Mouse (Mus musculus): Measurements from ENCODE around the gene Egfl8. TPM values are rescaled to one million over a fixed set of nuclear protein-coding genes. Genes with fewer than 3 reads are reported as not detected.

Egfl8 gene
- total RNA-seq, 2 experiments from 2014 or later, result 0.85 to 1.1 TPM

DNA sequence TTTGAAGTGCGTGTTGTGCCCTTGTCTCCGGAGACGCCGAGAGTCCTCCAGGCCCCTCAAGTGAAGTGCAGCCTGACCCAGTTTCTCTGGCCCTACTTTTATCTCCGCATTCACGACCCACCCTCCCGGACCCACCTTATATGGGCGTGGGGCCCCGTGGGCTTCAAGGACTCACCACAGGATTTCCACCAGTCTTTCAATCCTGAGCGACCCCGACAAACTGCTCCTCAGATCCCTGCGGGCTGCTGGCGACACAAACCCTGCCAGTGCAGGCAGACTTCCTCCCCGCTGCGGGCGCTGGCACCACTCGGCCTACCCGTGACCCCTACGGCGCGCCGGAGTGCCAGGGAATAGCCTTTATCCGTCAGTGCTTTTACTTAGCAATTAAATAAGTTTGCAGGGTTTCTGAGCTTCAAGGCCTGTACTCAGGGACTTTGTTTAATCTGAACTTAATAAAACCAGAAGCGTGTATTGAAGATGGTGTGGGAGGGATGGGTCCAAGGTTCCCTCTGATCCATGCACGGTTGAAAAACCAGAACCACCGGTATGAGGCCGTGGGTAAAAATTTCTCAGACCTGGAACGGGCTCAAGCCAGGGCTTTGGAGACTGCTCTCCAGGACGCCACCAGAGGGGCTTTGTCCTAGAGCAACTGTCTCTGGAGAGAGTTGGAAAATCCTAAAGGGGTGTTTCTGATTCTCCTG is 12.3 kb upstream of the Egfl8 start, which contains the start of gene Ppt2:
Gene Ppt2 (minus strand): TSS at position 568 of the 701 bp plus-strand sequence.
- peak; percentile 64 to 82 for DNase-seq

- peak; percentile 90 to 94 for DNase-seq
Measured at GRCm38 (mm10) chr17:34627093-34627942, 11.5 kb upstream of the Egfl8 start.

DNA sequence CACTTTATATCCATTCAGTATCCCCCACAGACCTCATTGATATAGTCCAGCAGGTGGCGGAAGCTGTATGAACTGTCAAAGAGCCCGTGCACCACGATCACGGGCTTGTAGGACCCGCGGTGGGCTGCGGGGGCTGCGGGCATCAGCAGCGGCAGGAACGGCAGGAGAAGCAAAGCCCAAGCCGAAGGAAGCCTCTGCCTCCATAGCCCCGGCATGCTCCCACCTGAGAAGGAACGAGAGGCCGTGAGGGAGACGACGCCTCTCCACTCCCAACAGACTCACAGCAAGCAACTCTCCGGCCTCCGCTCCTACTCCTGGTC is 11.0 kb upstream of the Egfl8 start:
- DNase-seq, result no peak

- no peak for DNase-seq
Measured at GRCm38 (mm10) chr17:34626062-34626772, 10.4 kb upstream of the Egfl8 start.

DNA sequence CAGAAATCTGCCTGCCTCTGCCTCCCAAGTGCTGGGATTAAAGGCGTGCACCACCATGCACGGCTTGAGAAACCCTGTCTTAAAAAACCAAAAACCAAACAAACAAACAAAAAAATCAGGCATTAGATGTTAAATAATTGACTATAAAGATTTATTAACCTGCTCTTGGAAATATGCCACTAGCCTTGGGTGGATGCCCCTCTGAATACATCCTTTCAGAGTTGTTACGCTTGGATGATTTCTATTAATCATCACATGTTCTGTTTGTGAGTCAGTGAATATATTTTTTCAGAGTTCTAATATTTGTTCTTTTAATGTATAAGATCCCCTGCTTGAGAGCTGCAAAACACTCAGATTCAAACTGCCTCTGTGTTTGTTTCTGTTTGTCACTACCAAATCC is 9.2 kb upstream of the Egfl8 start:
- DNase-seq, result no peak

DNA sequence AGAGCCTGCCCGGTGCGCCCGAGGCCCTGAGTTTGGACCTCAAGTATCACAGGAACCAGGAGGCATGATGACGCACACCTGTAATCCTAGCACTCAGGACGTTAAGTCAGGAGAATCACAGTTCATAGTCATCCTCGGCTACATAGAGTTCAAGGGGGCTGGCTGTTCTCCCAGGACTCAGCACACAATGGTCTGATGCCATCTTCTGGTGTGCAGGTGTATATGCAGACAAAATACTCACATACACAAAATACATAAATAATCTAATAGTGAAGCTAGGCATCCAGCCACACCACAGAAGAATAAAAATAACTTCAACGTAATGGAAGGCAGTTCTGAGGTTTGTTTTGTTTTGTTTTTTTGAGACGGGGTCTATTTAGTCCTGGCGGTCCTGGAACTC is 7.4 kb upstream of the Egfl8 start:
- DNase-seq, result no peak

DNA sequence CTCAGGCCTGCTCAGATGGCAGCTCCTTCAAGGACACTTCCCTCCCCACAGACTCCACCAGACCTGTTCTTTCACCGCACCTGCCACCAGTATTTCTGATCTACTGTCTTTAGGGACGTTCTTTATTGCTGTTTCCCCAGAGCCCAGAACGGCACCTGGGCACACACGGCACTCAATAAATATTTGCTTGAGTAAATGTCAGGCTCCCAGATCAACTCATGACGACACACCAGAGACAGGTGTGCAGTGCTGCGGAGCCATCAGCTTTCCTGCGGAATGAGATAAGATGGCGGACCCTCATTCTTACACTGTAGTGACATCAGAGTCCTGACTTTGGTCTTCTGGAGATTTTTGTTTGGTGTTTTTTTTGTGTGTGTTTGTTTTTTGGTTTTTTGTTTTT is 5.2 kb upstream of the Egfl8 start:
- DNase-seq, result no peak

- DNase-seq, result peak; percentile 71 to 89
Measured at GRCm38 (mm10) chr17:34618999-34619398, 3.2 kb upstream of the Egfl8 start.

DNA sequence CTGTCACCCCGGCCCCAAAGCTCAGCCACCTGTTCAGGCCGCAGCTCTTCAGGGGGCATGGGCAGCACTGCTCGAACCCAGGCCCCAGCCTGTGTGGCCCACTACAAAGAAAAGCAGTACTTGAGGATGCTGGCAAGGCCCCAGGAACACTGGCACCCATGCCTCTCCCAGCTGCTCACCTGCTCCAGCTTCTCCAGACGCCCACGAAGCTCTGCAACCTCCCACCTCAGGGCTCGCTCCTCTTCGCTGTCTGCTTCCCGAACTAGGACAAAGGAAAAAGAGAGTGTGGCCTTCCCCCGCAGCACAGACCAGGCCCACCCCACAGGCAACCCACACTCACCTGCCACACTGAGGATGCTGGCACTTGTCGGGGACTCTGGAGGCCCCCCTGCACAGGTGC is 1.9 kb downstream of the Egfl8 start:
- DNase-seq, result no peak

DNA sequence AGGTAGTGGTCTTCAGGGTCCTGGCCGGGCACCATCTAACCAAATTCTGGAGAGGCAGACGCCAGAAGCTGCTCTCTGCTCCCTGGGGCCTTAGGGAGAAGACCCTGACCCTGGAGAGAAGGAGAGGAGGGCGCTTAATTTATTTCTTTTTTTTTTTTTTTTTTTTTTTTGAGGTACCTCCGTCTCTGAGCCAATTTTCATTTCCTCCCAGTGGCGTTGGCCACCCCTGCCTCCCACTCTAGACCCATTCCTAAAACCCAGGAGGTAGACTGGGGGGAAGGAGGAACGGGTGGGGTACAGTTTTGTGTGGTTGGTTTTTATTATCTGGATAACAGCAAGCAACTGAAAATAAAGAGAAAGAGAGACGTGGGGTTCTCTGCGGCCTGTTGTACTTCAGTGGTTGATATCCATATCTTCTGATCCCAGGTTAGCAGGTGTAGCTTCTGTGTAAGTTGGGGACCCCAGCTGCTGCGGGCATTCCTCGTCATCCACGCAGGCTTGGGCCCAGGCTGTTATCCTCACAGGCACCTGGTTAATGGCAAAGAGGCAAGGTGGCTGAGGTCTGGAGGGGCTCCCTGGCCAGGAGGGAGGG is 2.6 kb downstream of the Egfl8 start:
- DNase-seq, result no peak

DNA sequence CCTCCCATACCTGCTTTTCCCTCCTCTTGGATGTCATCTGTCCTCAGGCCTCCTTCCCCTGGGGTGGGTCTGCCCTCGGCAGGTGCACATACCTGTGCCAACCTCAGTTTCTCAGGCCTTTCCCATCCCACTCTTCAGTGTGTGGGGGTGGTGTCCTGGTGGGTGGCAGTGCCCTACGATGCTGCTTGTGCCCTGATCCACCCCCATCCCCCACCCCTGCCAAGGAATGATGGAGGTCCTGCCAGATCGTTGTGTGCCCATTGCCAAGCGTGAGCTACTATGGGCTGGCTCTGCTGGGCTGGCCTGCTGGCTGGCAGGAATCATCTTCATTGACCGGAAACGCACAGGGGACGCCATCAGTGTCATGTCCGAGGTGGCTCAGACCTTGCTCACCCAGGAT is 4.7 kb downstream of the Egfl8 start:
- DNase-seq, result no peak

- no peak for DNase-seq
Measured at GRCm38 (mm10) chr17:34607997-34608396, 7.8 kb downstream of the Egfl8 start.

DNA sequence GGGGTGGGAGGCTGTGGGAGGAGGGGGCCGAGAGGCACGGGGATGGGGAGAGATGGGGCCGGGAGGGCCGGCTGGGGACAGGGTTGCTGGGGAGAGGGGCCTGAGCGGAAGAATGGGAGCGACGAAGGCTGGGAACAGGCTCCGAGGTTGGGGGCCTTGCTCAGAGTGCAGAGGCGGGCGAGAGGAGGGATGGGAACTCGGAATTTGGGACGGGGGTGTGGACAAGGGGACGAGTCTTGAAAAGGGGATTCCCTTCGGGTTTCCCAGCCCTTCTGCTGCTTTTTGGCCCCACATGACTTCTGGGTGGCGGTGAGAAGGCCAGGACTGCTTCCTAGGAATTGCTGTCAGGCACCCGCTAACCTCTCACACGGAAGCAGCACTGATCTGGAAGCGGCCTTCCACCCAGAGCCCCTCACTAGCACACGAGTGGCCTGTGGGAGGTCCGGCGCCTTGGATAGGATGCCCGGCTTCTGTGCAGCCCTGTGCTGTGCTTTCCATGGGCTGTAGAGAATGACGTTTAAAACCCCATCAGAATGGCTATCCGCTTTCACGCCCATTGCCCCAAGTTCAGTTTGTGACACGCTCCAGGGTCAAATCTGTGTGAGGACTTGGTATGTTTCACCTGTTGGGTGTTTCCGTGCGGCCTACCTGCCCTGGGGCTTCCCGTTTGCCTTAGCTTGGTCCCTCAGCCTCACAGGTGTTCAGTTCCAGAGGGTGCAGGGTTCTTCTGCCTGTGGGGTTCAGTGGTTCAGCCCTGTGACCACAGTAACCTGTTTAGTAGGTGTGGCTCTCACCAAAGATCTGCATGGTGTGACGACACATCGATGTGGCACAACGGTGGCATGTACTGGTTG is 9.4 kb downstream of the Egfl8 start:
- DNase-seq, result no peak

GRCm38 (mm10) chr17:34605609-34606008 is 10.2 kb downstream of the Egfl8 start:
- peak; percentile 97 to 98 for DNase-seq

DNA sequence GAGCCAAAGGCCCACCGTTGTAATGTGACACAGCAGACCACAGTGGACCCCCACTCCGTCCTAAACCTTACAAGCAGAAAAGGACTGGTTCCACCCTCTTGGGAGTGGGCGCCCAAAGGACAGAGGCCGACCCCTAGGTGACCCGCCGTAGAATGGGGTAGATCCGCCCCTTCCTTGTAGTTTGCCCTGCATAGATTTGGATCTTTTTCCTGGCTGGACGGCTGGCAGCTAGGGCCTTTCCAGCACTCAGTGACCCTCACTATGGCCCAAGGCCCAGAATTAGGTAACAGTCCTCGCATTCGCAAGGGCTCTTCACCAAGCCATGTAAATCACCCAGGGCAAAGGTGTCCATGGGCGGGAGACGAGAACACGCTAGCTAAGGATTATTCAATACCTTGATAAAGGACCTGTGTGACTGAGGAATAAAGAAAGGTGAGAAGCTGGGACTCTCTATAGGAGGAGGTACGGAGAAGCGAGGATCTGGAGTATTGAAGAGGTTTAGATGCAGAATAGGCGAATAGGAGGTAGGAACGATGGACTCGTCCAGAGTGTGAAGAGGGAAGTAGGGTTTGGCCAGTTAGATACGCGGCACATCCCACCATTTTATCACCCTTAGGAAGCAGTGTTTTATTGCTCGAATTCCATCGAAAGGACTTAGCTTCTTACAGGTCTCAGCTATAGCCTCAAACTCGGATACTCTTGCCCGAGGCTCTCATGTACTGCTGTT is 11.1 kb downstream of the Egfl8 start:
- DNase-seq, result peak in 1 of 2 experiments; percentile 61

DNA sequence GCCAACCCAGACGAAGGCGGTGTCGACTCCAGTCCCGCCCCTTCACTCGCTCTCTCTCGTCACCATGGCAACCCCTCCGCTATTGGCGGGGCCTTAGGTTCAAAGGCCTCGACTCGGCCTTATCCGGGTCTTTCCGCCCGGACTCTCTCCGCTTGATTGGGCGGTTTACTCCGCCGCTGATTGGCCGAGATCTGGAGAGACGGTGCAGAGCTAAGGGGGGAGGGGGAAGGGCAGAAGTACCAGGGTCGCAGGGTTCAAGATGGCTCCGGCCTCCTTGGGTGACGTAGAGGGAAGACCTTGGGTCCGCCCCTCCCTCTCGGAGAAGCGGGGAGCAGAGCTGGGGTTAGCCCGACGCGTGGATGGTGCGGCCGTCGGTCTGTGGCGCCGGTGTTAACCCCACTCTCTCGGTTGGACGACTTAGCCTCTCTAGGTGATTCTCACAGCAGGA is 11.7 kb downstream of the Egfl8 start, which contains the start of gene Agpat1:
Gene Agpat1 (plus strand): TSS at position 202 of the 448 bp plus-strand sequence.
- peak; percentile 98 to 100 for DNase-seq

DNA sequence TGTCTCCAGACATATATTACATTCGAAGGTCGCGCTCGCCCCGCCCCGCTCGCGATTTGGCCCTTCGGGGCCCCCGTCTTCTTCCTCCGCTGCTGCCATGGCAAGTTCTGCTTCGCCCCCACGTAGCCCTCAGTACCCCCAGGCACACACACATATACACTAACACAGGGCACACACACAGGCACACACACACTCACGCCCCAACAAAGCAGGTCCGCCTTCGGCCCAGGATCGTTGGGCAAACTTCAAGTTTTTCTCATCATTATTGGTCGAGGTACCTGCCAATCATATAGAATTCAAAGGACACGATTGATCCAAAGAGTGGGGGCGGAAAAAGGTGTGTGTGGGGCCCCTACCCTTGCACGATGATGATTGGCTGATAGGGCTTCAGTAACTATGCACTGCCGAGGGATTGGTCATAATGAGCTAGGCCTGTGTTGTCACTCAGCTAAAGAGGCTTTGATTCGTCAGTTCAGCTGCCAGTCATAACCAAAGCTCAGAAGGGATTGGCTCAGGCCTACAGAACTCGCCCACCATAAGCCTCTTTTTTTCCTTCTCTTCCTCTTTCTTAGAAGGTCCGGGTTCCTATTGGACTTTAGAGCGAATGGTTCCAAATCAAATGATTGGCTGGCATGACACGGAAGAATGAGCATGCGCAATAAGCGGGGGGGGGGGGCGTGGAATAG is 12.3 kb downstream of the Egfl8 start, which contains the start of gene Rnf5:
Gene Rnf5 (minus strand): TSS at position 316 of the 686 bp plus-strand sequence.
- DNase-seq, result peak; percentile 100

GRCm38 (mm10) chr17:34601796-34602195 is 14.0 kb downstream of the Egfl8 start:
- no peak for DNase-seq

DNA sequence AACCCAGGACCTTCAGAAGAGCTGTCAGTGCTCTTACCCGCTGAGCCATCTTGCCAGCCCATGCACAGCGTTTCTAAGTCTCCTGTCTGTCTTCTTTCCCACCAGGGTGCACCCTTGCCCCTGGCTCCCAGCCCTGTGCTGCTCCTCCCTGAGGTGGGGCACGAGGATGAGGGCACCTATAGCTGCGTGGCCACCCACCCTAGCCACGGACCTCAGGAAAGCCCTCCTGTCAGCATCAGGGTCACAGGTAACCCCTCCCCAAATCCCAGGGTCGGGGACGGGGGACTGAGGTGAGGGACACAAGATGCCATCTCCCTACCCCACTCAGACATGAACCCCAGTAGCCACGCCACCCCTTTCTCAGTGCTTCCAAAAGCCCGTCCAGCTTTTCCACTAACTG is 15.9 kb downstream of the Egfl8 start:
- no peak for DNase-seq

DNA sequence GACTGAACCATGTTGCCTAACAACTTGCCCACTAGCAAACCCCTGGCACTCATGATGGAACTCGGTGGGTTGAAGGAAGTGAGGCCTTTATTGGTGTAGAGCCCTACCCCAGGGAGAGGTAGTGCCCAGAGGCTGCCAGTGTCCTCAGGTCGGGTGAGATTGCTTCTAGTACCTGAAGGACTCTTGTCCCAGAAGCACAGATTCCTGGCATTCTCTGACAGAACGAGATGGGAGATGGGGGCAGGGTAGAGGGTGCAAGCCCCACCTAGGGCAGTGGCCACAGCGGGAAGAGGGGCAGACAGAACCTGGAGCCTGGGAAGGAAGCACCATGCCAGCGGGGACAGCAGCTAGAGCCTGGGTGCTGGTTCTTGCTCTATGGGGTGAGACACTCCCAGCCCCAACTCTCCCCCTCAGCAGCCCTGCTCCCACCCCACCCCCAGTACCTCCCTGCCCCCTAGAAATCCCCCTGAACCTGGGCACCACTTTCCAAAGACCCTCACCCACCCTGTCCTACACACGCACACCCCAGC is 18.1 kb downstream of the Egfl8 start, which contains the start of gene Ager:
Gene Ager (plus strand): TSS at position 297 of the 530 bp plus-strand sequence.
- DNase-seq, result no peak

Measured in heart, adult 18-20 months (tissue).